Mouse (Mus musculus) midbrain, embryonic 13.5 days (tissue): Measurements from ENCODE around the gene V1rd19. TPM values are rescaled to one million over a fixed set of nuclear protein-coding genes. Genes with fewer than 3 reads are reported as not detected.
"Not testable (repeated sequence)": the region's sequence is repeated elsewhere in the genome, so short reads cannot be mapped to it uniquely, and the experiment has no call there.

ENCODE experiments used
- ATAC-seq: fragments of 200-750 bp; cut with Nextera tagmentation; 2 replicates; pipeline ENCODE4 v1.8.0; 2017; ENCODE audit warnings: mild to moderate bottlenecking, moderate TSS enrichment, moderate library complexity
- H3K27ac ChIP-seq: fragments of 300-500 bp; sonication (generic); 2 replicates; pipeline ENCODE4 v1.5.1; 2015; ENCODE audit warnings: inconsistent platforms, mild to moderate bottlenecking, moderate library complexity
- H3K27me3 ChIP-seq: fragments of 300-500 bp; sonication (generic); 2 replicates; pipeline ENCODE4 v1.6.1; 2015; ENCODE audit warnings: mild to moderate bottlenecking, inconsistent platforms
- H3K36me3 ChIP-seq: fragments of 300-500 bp; sonication (generic); 2 replicates; pipeline ENCODE4 v1.6.1; 2015; ENCODE audit warnings: mild to moderate bottlenecking, inconsistent platforms
- H3K4me1 ChIP-seq: fragments of 300-500 bp; sonication (generic); replicated peaks from 2 replicates; pipeline ENCODE4 v1.6.1; 2015; ENCODE audit warnings: inconsistent platforms
- H3K4me2 ChIP-seq: fragments of 300-500 bp; sonication (generic); replicated peaks from 2 replicates; pipeline ENCODE4 v1.6.1; 2015; ENCODE audit warnings: moderate library complexity, mild to moderate bottlenecking, inconsistent platforms
- H3K4me3 ChIP-seq: fragments of 300-500 bp; sonication (generic); replicated peaks from 2 replicates; pipeline ENCODE4 v1.5.1; 2015; ENCODE audit warnings: mild to moderate bottlenecking, inconsistent platforms
- H3K9ac ChIP-seq: fragments of 300-500 bp; sonication (generic); replicated peaks from 2 replicates; pipeline ENCODE4 v1.6.1; 2015; ENCODE audit warnings: mild to moderate bottlenecking, inconsistent platforms
- H3K9me3 ChIP-seq: fragments of 300-500 bp; sonication (generic); 2 replicates; pipeline ENCODE4 v1.6.1; 2016; ENCODE audit warnings: mild to moderate bottlenecking, inconsistent platforms
- WGBS: fragments of 180-500 bp; shearing (Covaris S2); methylation state at CpG from one replicate; pipeline ENCODE4 v1.1.7; 2015; 5-methylcytosine and 5-hydroxymethylcytosine counted together
- polyA plus RNA-seq: library from polyadenylated mRNA; unstranded; fragments of >200 nt; fragmentation: Nextera tagmentation; extraction: Ambion mirVana; gene quantifications from 2 replicates; pipeline ENCODE4 v1.2.1, GENCODE M21; 2015

The V1rd19 gene
- polyA plus RNA-seq: not detected in 2 replicates

DNA sequence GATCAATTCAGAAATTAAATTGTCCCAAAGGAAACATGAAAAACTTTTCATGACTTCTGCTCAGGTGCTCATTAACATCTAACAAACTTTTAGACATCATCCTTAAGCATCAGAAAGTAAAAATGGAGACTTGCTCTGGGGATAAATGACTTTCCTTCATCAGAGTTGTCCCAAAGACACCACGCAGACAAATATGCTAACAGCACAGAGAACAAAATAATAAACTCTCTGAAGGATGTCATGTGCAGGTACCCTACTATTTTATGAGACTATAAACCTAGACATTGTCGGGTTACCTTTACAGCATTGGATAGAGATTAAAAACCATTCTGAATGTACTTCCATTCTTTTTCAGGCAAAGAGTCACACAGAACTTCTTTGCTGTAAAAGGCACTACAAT lies at the start of gene V1rd19:
Gene V1rd19, plus strand, starts transcription at position 301 of the 400 bp plus-strand sequence.
- no peak within 1 kb of the TSS for H3K4me3 ChIP-seq
- no peak for ATAC-seq
- H3K27me3 ChIP-seq: no peaks in the 10 kb centered on the region
- H3K4me1 ChIP-seq: no peaks in the 10 kb centered on the region
- H3K4me2 ChIP-seq: no peak within 1 kb of the TSS
- no peaks in the 10 kb centered on the region for H3K36me3 ChIP-seq
- 75% methylated on average over 2 of the region's 2 CpGs for WGBS
- peaks cover 23% of the 10 kb centered on the region for H3K9me3 ChIP-seq
- H3K27ac ChIP-seq: no peak within 1 kb of the TSS
- no peak within 1 kb of the TSS for H3K9ac ChIP-seq

DNA sequence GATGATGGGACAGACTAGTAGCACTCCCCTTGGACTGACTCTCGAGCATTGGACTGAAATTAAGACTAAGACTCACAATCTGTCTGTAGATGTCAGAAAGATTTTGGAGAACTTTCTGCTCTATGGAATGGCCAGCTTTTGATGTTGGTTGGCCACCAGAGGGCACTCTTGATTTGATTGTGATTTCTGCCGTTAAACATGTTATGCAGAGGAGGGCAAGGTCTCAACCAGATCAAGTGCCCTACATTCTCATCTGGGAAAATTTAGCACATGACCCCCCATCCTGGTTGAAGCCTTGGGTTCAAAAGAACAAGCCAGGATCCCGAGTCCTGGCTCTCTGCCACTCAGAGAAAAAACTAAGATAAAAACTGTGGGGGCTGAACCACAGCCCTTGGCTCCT lies 33.4 kb upstream of the V1rd19 start:
- H3K4me2 ChIP-seq, H3K4me3 ChIP-seq, H3K4me1 ChIP-seq, H3K36me3 ChIP-seq, ATAC-seq, H3K27me3 ChIP-seq, H3K9ac ChIP-seq, H3K27ac ChIP-seq: not testable (repeated sequence)
- WGBS: 56% methylated on average over 3 of the region's 3 CpGs
- H3K9me3 ChIP-seq: peaks cover 54% of the 10 kb centered on the region

DNA sequence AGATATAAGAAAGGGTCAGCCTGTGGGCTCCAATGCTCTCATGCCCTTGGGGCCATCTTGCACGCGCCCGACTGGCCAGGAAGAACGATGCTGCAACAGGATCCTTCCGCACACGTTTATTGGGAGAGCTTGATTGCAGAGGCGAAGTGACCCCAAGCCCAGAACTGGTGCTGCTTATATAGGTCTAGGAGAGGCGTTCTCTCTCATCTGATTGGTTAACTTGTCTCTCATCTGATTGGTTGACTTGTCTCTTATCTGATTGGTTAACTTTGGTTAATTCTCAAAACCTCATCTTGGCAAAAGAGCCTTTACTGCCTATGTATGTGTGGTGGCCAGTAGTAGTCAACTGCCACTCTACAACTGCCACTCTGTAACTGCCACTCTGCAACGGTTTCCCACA lies 27.2 kb upstream of the V1rd19 start, which contains the start of gene Vmn1r181:
Gene Vmn1r181, plus strand, starts transcription at position 301 of the 400 bp plus-strand sequence.
- H3K4me1 ChIP-seq, ATAC-seq, H3K27ac ChIP-seq, H3K9ac ChIP-seq, H3K36me3 ChIP-seq, H3K27me3 ChIP-seq, H3K4me2 ChIP-seq, H3K4me3 ChIP-seq: not testable (repeated sequence)
- 82% methylated on average over 9 of the region's 9 CpGs for WGBS
- peaks cover 36% of the 10 kb centered on the region for H3K9me3 ChIP-seq

DNA sequence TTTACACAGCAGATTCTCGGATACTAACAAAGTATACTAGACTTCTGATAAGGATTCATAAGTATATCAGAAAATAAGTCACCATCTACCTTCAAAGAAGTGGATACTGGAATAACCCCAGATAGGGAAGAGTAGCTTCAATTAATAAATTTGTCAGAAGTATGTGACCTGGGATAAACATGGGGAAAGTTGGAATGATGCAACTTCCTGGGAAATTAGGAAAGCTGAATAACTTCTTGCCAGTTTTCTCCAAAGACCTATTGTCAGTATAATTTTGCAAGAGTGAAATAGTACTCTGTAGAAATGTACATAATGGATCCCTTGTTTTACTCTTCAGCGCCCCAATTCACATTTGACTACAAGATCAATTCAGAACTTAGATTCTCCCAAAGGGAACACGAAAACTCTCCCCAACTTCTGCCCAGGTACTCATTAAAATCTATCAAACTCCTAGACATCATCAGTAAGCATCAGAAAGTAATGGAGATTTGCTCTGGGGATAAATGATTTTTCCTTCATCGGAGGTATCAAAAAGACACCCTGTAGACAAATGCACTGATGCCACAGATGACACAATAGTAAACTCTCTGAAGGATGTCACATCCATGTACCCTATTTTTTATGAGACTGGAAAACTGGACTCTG lies 51.3 kb downstream of the V1rd19 start, which contains the start of gene Vmn1r183:
Gene Vmn1r183, plus strand, starts transcription at position 595 of the 645 bp plus-strand sequence.
- no peak within 1 kb of the TSS for H3K4me2 ChIP-seq
- H3K36me3 ChIP-seq: no peaks in the 10 kb centered on the region
- H3K27me3 ChIP-seq: no peaks in the 10 kb centered on the region
- WGBS: 75% methylated on average over 4 of the region's 4 CpGs
- H3K4me3 ChIP-seq: no peak within 1 kb of the TSS
- H3K27ac ChIP-seq: no peak within 1 kb of the TSS
- H3K9me3 ChIP-seq: 0 out of 2 replicates have a peak, but pooled peaks cover 3% of the 10 kb centered on the region
- H3K9ac ChIP-seq: no peak within 1 kb of the TSS
- no peak for ATAC-seq
- no peaks in the 10 kb centered on the region for H3K4me1 ChIP-seq

Other genes starting within 250 kb of the V1rd19 start
- gene Vmn1r174, start 249.4 kb upstream of the V1rd19 start, polyA plus RNA-seq: not detected in 2 replicates
- not detected in 2 replicates for gene Vmn1r175, start 191.0 kb upstream of the V1rd19 start, polyA plus RNA-seq
- not detected in 2 replicates for gene Vmn1r176, start 164.3 kb upstream of the V1rd19 start, polyA plus RNA-seq
- not detected in 2 replicates for gene Vmn1r177, start 135.2 kb upstream of the V1rd19 start, polyA plus RNA-seq
- gene Vmn1r178, start 109.7 kb upstream of the V1rd19 start, polyA plus RNA-seq: not detected in 2 replicates
- gene Vmn1r179, start 74.7 kb upstream of the V1rd19 start, polyA plus RNA-seq: not detected in 2 replicates
- gene Vmn1r180, start 51.1 kb upstream of the V1rd19 start, polyA plus RNA-seq: not detected in 2 replicates
- not detected in 2 replicates for gene Vmn1r181, start 27.1 kb upstream of the V1rd19 start, polyA plus RNA-seq
- not detected in 2 replicates for gene Vmn1r183, start 51.6 kb downstream of the V1rd19 start, polyA plus RNA-seq
- 33.6 and 35.2 TPM in 2 replicates for gene Zfp180, start 80.2 kb downstream of the V1rd19 start, polyA plus RNA-seq
- gene Zfp112, start 110.6 kb downstream of the V1rd19 start, polyA plus RNA-seq: 9.7 and 11.3 TPM in 2 replicates
- 20.6 and 21.4 TPM in 2 replicates for gene Zfp235, start 132.5 kb downstream of the V1rd19 start, polyA plus RNA-seq
- 4.8 and 5.2 TPM in 2 replicates for gene Zfp114, start 173.4 kb downstream of the V1rd19 start, polyA plus RNA-seq
- 5.7 and 9.2 TPM in 2 replicates for gene Zfp111, start 209.8 kb downstream of the V1rd19 start, polyA plus RNA-seq
- gene Zfp109, start 235.9 kb downstream of the V1rd19 start, polyA plus RNA-seq: 3.9 and 4.5 TPM in 2 replicates